Mouse (Mus musculus): ENCODE measurements around the gene Gm4312. TPM values are rescaled to one million over a fixed set of nuclear protein-coding genes. Genes with fewer than 3 reads are reported as not detected.
"Not testable (repeated sequence)": the region's sequence is repeated elsewhere in the genome, so short reads cannot be mapped to it uniquely, and the experiment has no call there.

Gm4312 gene
- not detected in 2 replicates for polyA plus RNA-seq (2016; fragmentation: Nextera tagmentation; extraction: Ambion mirVana)

DNA sequence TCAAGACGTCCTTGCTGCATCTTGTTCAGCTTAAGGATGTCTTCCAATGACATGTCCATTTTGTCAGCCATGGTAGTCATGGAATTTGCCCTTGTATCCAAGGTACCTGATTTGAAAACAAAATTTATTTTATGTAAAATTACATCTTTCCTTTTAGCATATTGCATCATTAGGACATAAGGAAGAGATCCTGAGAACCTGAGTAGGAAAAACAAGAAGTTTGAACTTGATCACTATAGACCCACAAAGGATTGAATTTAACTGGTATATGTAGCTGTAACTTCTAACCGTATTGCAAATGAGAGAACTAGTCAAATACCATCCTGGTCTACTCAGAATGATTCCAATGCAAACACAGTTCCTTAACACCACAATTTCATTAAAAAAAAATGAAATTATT lies at the start of gene Gm4312:
Gm4312 (minus strand) TSS at position 101 of the 400 bp plus-strand sequence.
- WGBS = no CpG with 5 or more reads among the region's 2 CpGs
- not testable (repeated sequence) for H3K9me3 ChIP-seq; H3K27ac ChIP-seq; H3K27me3 ChIP-seq (ENCODE audit: poor library complexity, severe bottlenecking); H3K4me3 ChIP-seq; DNase-seq (ENCODE audit: extremely low spot score, low spot score); H3K4me1 ChIP-seq; H3K36me3 ChIP-seq (replicated peaks)

DNA sequence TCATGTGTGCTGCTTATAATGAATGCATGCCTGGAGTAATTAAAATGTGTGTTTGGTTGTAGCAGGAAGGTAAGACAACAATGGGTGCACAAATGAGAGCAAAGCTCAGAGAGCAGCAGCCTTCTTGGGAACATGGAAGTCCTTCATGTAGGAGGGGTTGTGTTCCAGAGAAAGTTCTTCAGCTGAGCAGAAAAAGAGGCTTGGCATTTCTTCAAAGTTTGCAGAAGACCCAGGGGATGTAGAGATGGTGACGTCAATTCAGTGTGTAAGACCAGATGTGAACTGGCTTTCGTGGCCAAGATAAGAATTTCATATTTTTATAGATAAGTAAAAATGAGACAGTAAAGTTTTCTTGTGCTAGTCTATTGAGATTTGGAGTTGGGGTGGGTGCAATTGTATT lies 45.2 kb upstream of the Gm4312 start:
- Histone ChIP-seq H3K36me3 (replicated peaks) (no peaks in the 10 kb centered on the region), H3K27me3 (ENCODE audit: poor library complexity, severe bottlenecking) (no peaks in the 10 kb centered on the region), H3K4me3 (no peak overlapping the region), H3K4me1 (no peaks in the 10 kb centered on the region), H3K9me3 (no peaks in the 10 kb centered on the region), H3K27ac (no peak overlapping the region)
- WGBS = 91% methylated on average over 2 of the region's 2 CpGs
- no peak for DNase-seq (ENCODE audit: extremely low spot score, low spot score)

DNA sequence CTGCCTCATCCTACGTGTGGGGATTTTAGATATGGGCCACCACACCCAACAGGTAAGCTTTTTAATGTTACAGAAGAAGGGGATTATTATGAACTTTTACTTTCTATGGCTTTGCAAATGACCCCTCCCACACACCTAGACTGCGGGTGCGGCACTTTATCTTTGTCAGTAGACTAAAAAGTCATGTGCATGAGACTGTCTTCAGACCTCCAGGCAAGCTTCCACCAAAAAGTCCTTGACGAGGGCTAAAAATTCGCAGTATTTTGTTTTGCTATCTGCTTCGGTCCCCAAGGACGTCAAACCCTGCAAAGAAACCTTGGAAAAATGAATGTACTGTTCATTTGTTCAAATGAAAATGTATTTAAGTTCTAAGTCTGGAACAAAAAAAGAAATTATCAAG lies 33.2 kb upstream of the Gm4312 start:
- Histone ChIP-seq H3K9me3 (no peaks in the 10 kb centered on the region), H3K27me3 (ENCODE audit: poor library complexity, severe bottlenecking) (no peaks in the 10 kb centered on the region), H3K27ac (no peak overlapping the region), H3K4me1 (no peaks in the 10 kb centered on the region), H3K4me3 (no peak overlapping the region), H3K36me3 (replicated peaks) (no peaks in the 10 kb centered on the region)
- 94% methylated on average over 7 of the region's 7 CpGs for WGBS
- DNase-seq (ENCODE audit: extremely low spot score, low spot score) = no peak

DNA sequence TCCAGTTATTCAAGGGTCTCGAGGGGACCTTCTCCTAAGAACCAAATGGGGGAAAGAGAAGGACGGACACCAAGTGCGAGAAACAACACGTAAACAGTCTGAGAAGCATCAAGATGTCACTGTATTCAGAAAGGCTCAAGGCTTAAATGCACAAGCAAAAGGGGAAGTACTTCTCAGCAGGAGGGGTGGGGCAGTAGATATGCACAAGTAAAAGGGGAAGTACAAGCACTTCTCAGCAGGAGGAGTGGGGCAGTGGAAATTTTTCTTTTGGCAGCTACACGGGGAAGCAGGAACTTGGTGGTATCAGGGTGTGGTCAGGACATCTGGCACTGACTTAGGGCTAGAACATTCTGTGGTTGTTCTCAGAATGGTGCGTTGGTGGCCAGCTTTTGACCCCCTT lies 19.9 kb upstream of the Gm4312 start:
- not testable (repeated sequence) for H3K36me3 ChIP-seq (replicated peaks); H3K9me3 ChIP-seq; H3K27me3 ChIP-seq (ENCODE audit: poor library complexity, severe bottlenecking); H3K27ac ChIP-seq; DNase-seq (ENCODE audit: extremely low spot score, low spot score); H3K4me1 ChIP-seq; H3K4me3 ChIP-seq
- WGBS = 88% methylated on average over 6 of the region's 6 CpGs

DNA sequence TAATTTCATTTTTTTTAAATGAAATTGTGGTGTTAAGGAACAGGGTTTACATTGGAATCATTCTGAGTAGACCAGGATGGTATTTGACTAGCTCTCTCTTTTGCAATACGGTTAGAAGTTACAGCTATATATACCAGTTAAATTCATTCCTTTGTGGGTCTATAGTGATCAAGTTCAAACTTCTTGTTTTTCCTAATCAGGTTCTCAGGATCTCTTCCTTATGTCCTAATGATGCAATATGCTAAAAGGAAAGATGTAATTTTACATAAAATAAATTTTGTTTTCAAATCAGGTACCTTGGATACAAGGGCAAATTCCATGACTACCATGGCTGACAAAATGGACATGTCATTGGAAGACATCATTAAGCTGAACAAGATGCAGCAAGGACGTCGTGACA lies 21.3 kb downstream of the Gm4312 start, which contains the start of gene Gm4307:
Gm4307 (plus strand) TSS at position 301 of the 400 bp plus-strand sequence.
- no CpG with 5 or more reads among the region's 3 CpGs for WGBS
- not testable (repeated sequence) for H3K27me3 ChIP-seq (ENCODE audit: poor library complexity, severe bottlenecking); H3K9me3 ChIP-seq; H3K36me3 ChIP-seq (replicated peaks); H3K4me3 ChIP-seq; H3K27ac ChIP-seq; DNase-seq (ENCODE audit: extremely low spot score, low spot score); H3K4me1 ChIP-seq

DNA sequence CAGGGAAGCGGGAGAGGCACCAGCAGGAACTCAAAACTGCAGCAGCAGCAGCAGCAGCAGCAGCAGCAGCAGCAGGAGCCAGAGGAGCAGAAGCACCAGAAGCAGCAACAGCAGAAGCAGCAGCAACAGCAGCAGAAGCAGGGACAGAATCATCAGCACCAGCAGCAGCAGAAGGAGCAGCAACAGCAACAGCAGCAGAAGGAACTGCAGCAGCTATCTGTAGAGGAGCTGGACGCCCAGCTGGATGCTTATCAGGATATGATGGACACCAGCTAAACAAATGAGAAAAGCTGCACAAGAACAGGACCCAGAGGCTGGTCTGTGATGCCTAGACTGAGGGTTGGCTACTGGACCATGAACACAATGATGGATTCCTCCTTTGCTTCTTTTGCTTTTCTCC lies 25.5 kb downstream of the Gm4312 start:
- not testable (repeated sequence) for H3K4me3 ChIP-seq; DNase-seq (ENCODE audit: extremely low spot score, low spot score); H3K27ac ChIP-seq; H3K36me3 ChIP-seq (replicated peaks); H3K4me1 ChIP-seq; H3K9me3 ChIP-seq; H3K27me3 ChIP-seq (ENCODE audit: poor library complexity, severe bottlenecking)
- 85% methylated on average over 2 of the region's 2 CpGs for WGBS

DNA sequence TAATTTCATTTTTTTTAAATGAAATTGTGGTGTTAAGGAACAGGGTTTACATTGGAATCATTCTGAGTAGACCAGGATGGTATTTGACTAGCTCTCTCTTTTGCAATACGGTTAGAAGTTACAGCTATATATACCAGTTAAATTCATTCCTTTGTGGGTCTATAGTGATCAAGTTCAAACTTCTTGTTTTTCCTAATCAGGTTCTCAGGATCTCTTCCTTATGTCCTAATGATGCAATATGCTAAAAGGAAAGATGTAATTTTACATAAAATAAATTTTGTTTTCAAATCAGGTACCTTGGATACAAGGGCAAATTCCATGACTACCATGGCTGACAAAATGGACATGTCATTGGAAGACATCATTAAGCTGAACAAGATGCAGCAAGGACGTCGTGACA lies 31.6 kb downstream of the Gm4312 start, which contains the start of gene Gm4305:
Gm4305 (plus strand) TSS at position 301 of the 400 bp plus-strand sequence.
- not testable (repeated sequence) for DNase-seq (ENCODE audit: extremely low spot score, low spot score); H3K9me3 ChIP-seq; H3K4me3 ChIP-seq; H3K27me3 ChIP-seq (ENCODE audit: poor library complexity, severe bottlenecking); H3K4me1 ChIP-seq; H3K27ac ChIP-seq; H3K36me3 ChIP-seq (replicated peaks)
- no CpG with 5 or more reads among the region's 3 CpGs for WGBS

DNA sequence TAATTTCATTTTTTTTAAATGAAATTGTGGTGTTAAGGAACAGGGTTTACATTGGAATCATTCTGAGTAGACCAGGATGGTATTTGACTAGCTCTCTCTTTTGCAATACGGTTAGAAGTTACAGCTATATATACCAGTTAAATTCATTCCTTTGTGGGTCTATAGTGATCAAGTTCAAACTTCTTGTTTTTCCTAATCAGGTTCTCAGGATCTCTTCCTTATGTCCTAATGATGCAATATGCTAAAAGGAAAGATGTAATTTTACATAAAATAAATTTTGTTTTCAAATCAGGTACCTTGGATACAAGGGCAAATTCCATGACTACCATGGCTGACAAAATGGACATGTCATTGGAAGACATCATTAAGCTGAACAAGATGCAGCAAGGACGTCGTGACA lies 36.7 kb downstream of the Gm4312 start, which contains the start of gene Gm4303:
Gm4303 (plus strand) TSS at position 301 of the 400 bp plus-strand sequence.
- whole genome bisulfite sequencing = no CpG with 5 or more reads among the region's 3 CpGs
- H3K4me3 ChIP-seq; H3K27ac ChIP-seq; H3K27me3 ChIP-seq (ENCODE audit: poor library complexity, severe bottlenecking); H3K36me3 ChIP-seq (replicated peaks); DNase-seq (ENCODE audit: extremely low spot score, low spot score); H3K9me3 ChIP-seq; H3K4me1 ChIP-seq: not testable (repeated sequence)

DNA sequence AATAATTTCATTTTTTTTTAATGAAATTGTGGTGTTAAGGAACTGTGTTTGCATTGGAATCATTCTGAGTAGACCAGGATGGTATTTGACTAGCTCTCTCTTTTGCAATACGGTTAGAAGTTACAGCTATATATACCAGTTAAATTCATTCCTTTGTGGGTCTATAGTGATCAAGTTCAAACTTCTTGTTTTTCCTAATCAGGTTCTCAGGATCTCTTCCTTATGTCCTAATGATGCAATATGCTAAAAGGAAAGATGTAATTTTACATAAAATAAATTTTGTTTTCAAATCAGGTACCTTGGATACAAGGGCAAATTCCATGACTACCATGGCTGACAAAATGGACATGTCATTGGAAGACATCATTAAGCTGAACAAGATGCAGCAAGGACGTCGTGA lies 41.8 kb downstream of the Gm4312 start, which contains the start of gene Gm4302:
Gm4302 (plus strand) TSS at position 301 of the 400 bp plus-strand sequence.
- DNase-seq (ENCODE audit: extremely low spot score, low spot score); H3K27me3 ChIP-seq (ENCODE audit: poor library complexity, severe bottlenecking); H3K4me3 ChIP-seq; H3K36me3 ChIP-seq (replicated peaks); H3K27ac ChIP-seq; H3K4me1 ChIP-seq; H3K9me3 ChIP-seq: not testable (repeated sequence)
- WGBS = no CpG with 5 or more reads among the region's 3 CpGs

DNA sequence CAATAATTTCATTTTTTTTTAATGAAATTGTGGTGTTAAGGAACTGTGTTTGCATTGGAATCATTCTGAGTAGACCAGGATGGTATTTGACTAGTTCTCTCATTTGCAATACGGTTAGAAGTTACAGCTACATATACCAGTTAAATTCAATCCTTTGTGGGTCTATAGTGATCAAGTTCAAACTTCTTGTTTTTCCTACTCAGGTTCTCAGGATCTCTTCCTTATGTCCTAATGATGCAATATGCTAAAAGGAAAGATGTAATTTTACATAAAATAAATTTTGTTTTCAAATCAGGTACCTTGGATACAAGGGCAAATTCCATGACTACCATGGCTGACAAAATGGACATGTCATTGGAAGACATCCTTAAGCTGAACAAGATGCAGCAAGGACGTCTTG lies 47.0 kb downstream of the Gm4312 start, which contains the start of gene Gm4301:
Gm4301 (plus strand) TSS at position 301 of the 400 bp plus-strand sequence.
- WGBS = no CpG with 5 or more reads among the region's 2 CpGs
- not testable (repeated sequence) for H3K36me3 ChIP-seq (replicated peaks); H3K9me3 ChIP-seq; H3K27ac ChIP-seq; DNase-seq (ENCODE audit: extremely low spot score, low spot score); H3K4me1 ChIP-seq; H3K4me3 ChIP-seq; H3K27me3 ChIP-seq (ENCODE audit: poor library complexity, severe bottlenecking)

Other genes with a start within 250 kb of the Gm4312 start
- not detected in 2 replicates for gene Gm4301, start 46.9 kb downstream of the Gm4312 start, polyA plus RNA-seq (2016; fragmentation: Nextera tagmentation; extraction: Ambion mirVana)
- gene Gm4302, start 41.7 kb downstream of the Gm4312 start, polyA plus RNA-seq (2016; fragmentation: Nextera tagmentation; extraction: Ambion mirVana) = not detected in 2 replicates
- not detected in 2 replicates for gene Gm4303, start 36.6 kb downstream of the Gm4312 start, polyA plus RNA-seq (2016; fragmentation: Nextera tagmentation; extraction: Ambion mirVana)
- not detected in 2 replicates for gene Gm4305, start 31.5 kb downstream of the Gm4312 start, polyA plus RNA-seq (2016; fragmentation: Nextera tagmentation; extraction: Ambion mirVana)
- gene Gm4307, start 21.2 kb downstream of the Gm4312 start, polyA plus RNA-seq (2016; fragmentation: Nextera tagmentation; extraction: Ambion mirVana) = not detected in 2 replicates
- gene Tmtc3, start 104.8 kb upstream of the Gm4312 start, polyA plus RNA-seq (2016; fragmentation: Nextera tagmentation; extraction: Ambion mirVana) = 20.6 and 22.9 TPM in 2 replicates
- gene Cep290, start 105.0 kb upstream of the Gm4312 start, polyA plus RNA-seq (2016; fragmentation: Nextera tagmentation; extraction: Ambion mirVana) = 5.8 and 7.1 TPM in 2 replicates
- gene 4930430F08Rik, start 207.9 kb upstream of the Gm4312 start, polyA plus RNA-seq (2016; fragmentation: Nextera tagmentation; extraction: Ambion mirVana) = 10.4 and 11.8 TPM in 2 replicates
- gene 1700017N19Rik, start 207.9 kb upstream of the Gm4312 start, polyA plus RNA-seq (2016; fragmentation: Nextera tagmentation; extraction: Ambion mirVana) = not detected in 2 replicates

All from forebrain, embryonic 10.5 days (tissue).